Mouse (Mus musculus) activated CD4-positive, CD25-positive, alpha-beta regulatory T cell, adult 9 weeks (primary cell): Measurements from ENCODE around the gene Gtf2e1. TPM values are rescaled to one million over a fixed set of nuclear protein-coding genes. Genes with fewer than 3 reads are reported as not detected.

Experiments
- polyA plus RNA-seq: library from polyadenylated mRNA; unstranded; fragments of 100-300 nt; shearing (Covaris generic); gene quantifications from one replicate; pipeline ENCODE4 v1.2.1, GENCODE M21; 2017

Gene Gtf2e1
- polyA plus RNA-seq = 30.7 TPM

DNA sequence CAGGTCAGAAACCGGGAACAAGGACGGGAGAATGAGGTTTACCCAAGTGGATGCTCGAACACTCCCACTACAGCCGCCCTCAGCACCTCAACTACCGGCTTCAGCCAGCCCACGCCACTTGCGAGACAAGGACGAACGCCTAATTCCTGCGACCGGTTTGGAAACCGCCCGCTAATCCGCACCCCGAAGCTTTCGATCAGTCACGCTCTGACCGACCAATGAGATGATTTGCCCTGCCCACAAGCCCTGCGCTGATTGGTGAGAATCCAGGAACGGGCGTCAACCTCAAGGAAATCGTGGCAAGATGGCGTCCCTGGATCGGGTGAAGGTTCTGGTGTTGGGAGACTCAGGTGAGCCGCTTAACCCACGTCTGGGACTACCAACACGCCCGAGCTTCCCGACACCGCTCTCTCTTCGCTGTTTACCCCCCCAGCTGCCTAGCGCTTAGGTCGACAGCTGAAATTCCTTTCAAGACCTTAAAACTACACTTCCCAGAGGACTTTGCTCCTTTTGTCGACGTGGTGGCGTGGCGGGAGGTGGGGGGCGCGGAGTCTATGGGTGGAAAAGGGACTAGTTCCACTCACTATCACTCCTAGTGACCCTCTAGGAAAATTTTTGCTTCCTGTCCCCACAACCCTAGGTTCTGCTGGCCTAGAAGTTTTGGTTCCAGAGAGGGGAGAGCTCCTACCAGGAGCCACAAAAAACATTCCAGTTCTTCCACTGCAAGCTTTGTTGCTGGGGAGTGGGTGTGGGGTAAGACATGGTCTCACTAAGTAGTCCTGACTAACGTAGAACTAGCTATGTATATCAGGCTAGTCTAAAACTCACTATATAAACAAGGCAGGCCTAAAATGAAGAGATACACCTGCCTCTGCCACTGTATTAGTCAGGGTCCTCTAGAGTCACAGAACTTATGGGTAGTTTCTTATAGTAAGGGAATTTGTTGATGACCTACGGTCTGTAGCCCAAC lies at the start of gene Gtf2e1, which contains the start of gene Rabl3:
Gtf2e1 (minus strand) TSS at position 179 of the 970 bp plus-strand sequence.
Rabl3 (plus strand) TSS at position 275 of the 970 bp plus-strand sequence.

DNA sequence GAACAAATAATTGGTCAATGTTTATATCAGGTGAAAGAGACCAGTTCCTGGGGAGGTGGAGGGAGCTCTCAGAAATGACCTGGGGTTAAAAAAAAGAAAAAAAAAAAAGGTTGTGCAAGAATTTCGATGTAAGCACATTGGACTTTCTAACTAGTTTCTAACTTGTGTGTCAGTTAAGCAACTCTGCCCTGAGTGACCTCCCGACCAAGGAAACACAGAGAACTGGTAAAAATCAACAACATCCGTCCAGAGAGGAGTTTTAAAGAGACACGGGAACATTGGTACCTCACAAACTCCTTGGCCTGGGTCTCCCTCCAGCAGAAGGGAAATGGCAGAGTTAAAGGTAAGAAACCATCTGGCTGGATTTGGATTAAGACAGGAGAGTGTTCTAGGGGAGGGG lies 40.4 kb upstream of the Gtf2e1 start, which contains the start of gene Hgd:
Hgd (plus strand) TSS at position 160 of the 400 bp plus-strand sequence.

Other genes with a start within 250 kb of the Gtf2e1 start
- gene Stxbp5l, start 154.8 kb downstream of the Gtf2e1 start, polyA plus RNA-seq = not detected
- gene Rabl3, start 96 bp upstream of the Gtf2e1 start, polyA plus RNA-seq = 16.2 TPM
- gene Hgd, start 40.4 kb upstream of the Gtf2e1 start, polyA plus RNA-seq = 0.29 TPM
- gene Ndufb4, start 114.7 kb upstream of the Gtf2e1 start, polyA plus RNA-seq = 57.0 TPM
- gene Fstl1, start 237.1 kb upstream of the Gtf2e1 start, polyA plus RNA-seq = not detected